Mouse (Mus musculus): ENCODE measurements around the gene Htr1d. TPM values are rescaled to one million over a fixed set of nuclear protein-coding genes. Genes with fewer than 3 reads are reported as not detected.

Gene Htr1d
- polyA plus RNA-seq, 1 experiment from 2014 or later = not detected

- Histone ChIP-seq H3K27ac (ENCODE audit: low read depth) (peak overlapping the region; percentile 89), H3K9me3 (ENCODE audit: low read length) (no peaks in the 10 kb centered on the region), H3K4me3 (ENCODE audit: low read depth, low read length) (peak overlapping the region; percentile 65), H3K4me1 (ENCODE audit: insufficient read depth) (peaks cover 12% of the 10 kb centered on the region), H3K4me2 (ENCODE audit: low read depth, low read length) (peak overlapping the region; percentile 74), H3K9ac (replicated peaks) (peak overlapping the region; percentile 83), H3K27me3 (ENCODE audit: insufficient read depth, low read length) (peaks cover 10% of the 10 kb centered on the region), H3K36me3 (replicated peaks; ENCODE audit: insufficient read depth, low read length) (no peaks in the 10 kb centered on the region)
- ATAC-seq (peak; percentile 34), DNase-seq (peak; percentile 52)
- WGBS (ENCODE audit: insufficient replicate concordance) = 2% methylated on average over 42 of the region's 58 CpGs
- TF ChIP-seq CTCF (IDR thresholded peaks at IDR 0.05; ENCODE audit: low read depth) (no peak), EP300 (IDR thresholded peaks at IDR 0.05; ENCODE audit: low read depth) (no peak)
These were observed 47.2 kb downstream of the Htr1d start for GRCm38 (mm10) chr4:136470347-136471071.

- WGBS (ENCODE audit: insufficient replicate concordance) = 58% methylated on average over 1 of the region's 1 CpGs
These were observed 53.4 kb downstream of the Htr1d start for GRCm38 (mm10) chr4:136476692-136477091.

GRCm38 (mm10) chr4:136486549-136486948 is 63.2 kb downstream of the Htr1d start:
- Histone ChIP-seq H3K4me2 (ENCODE audit: low read depth, low read length) (no peak overlapping the region), H3K27me3 (ENCODE audit: insufficient read depth, low read length) (no peaks in the 10 kb centered on the region), H3K9ac (replicated peaks) (no peak overlapping the region), H3K36me3 (replicated peaks; ENCODE audit: insufficient read depth, low read length) (no peaks in the 10 kb centered on the region), H3K27ac (ENCODE audit: low read depth) (no peak overlapping the region), H3K4me1 (ENCODE audit: insufficient read depth) (no peaks in the 10 kb centered on the region), H3K4me3 (ENCODE audit: low read depth, low read length) (no peak overlapping the region), H3K9me3 (ENCODE audit: low read length) (no peaks in the 10 kb centered on the region)
- DNase-seq (no peak), ATAC-seq (no peak)
- no peak for TF ChIP-seq EP300 (IDR thresholded peaks at IDR 0.05; ENCODE audit: low read depth)
- no peak for TF ChIP-seq CTCF (IDR thresholded peaks at IDR 0.05; ENCODE audit: low read depth)
- WGBS (ENCODE audit: insufficient replicate concordance) = 84% methylated on average over 2 of the region's 2 CpGs

More at GRCm38 (mm10) chr4:136476692-136477091, 53.4 kb downstream of the Htr1d start:
- DNase-seq (no peak), ATAC-seq (no peak)
- H3K4me2 ChIP-seq (ENCODE audit: low read depth, low read length) = no peak overlapping the region
- H3K27ac ChIP-seq (ENCODE audit: low read depth) = no peak overlapping the region
- H3K9ac ChIP-seq (replicated peaks) = no peak overlapping the region
- no peak for TF ChIP-seq EP300 (IDR thresholded peaks at IDR 0.05; ENCODE audit: low read depth)
- TF ChIP-seq CTCF (IDR thresholded peaks at IDR 0.05; ENCODE audit: low read depth) = no peak
- H3K4me1 ChIP-seq (ENCODE audit: insufficient read depth) = no peaks in the 10 kb centered on the region; the same call in 1 of the 2 replicates
- H3K36me3 ChIP-seq (replicated peaks; ENCODE audit: insufficient read depth, low read length) = no peaks in the 10 kb centered on the region
- H3K9me3 ChIP-seq (ENCODE audit: low read length) = no peaks in the 10 kb centered on the region
- no peaks in the 10 kb centered on the region; the same call in 1 of the 2 replicates for H3K27me3 ChIP-seq (ENCODE audit: insufficient read depth, low read length)
- no peak overlapping the region for H3K4me3 ChIP-seq (ENCODE audit: low read depth, low read length)

Other genes starting within 250 kb of the Htr1d start
- 4.5 and 4.8 TPM in 2 replicates for gene Asap3, start 217.2 kb upstream of the Htr1d start, polyA plus RNA-seq (2015; fragmentation: Nextera tagmentation; extraction: Ambion mirVana)
- 37.6 and 41.7 TPM in 2 replicates for gene Tcea3, start 175.8 kb upstream of the Htr1d start, polyA plus RNA-seq (2015; fragmentation: Nextera tagmentation; extraction: Ambion mirVana)
- gene Zfp46, start 138.8 kb upstream of the Htr1d start, polyA plus RNA-seq (2015; fragmentation: Nextera tagmentation; extraction: Ambion mirVana) = 1.6 and 1.9 TPM in 2 replicates
- gene Hnrnpr, start 112.6 kb upstream of the Htr1d start, polyA plus RNA-seq (2015; fragmentation: Nextera tagmentation; extraction: Ambion mirVana) = 36.6 and 39.1 TPM in 2 replicates
- gene 6030445D17Rik, start 38.7 kb downstream of the Htr1d start, polyA plus RNA-seq (2015; fragmentation: Nextera tagmentation; extraction: Ambion mirVana) = 0.12 TPM in 1 of 2 replicates, not detected in the other
- 18.1 and 20.8 TPM in 2 replicates for gene Luzp1, start 46.2 kb downstream of the Htr1d start, polyA plus RNA-seq (2015; fragmentation: Nextera tagmentation; extraction: Ambion mirVana)
- gene Kdm1a, start 179.2 kb downstream of the Htr1d start, polyA plus RNA-seq (2015; fragmentation: Nextera tagmentation; extraction: Ambion mirVana) = 6.3 and 6.8 TPM in 2 replicates
- not detected in 2 replicates for gene Tex46, start 186.9 kb downstream of the Htr1d start, polyA plus RNA-seq (2015; fragmentation: Nextera tagmentation; extraction: Ambion mirVana)
- not detected in 2 replicates for gene Lactbl1, start 199.1 kb downstream of the Htr1d start, polyA plus RNA-seq (2015; fragmentation: Nextera tagmentation; extraction: Ambion mirVana)

All from liver, postnatal 0 days (tissue).